Mouse (Mus musculus): ENCODE data around the gene Akirin1.

- no peak for TF ChIP-seq POLR2A (IDR thresholded peaks at IDR 0.05; ENCODE audit: low read depth, low read length)
- no peak for TF ChIP-seq CHD1 (IDR thresholded peaks at IDR 0.05; ENCODE audit: low read depth, low read length)
- no peak for TF ChIP-seq USF1 (IDR thresholded peaks at IDR 0.05; ENCODE audit: low read depth, low read length)
- no peak for TF ChIP-seq CTCF (conservative IDR thresholded peaks at IDR 0.05 in 1 of 2, IDR thresholded peaks at IDR 0.05 in 1 of 2; ENCODE audit: low read depth in 2 of 2, low read length in 2 of 2)
- TF ChIP-seq TCF12 (IDR thresholded peaks at IDR 0.05; ENCODE audit: low read depth, low read length) = no peak
Measured at GRCm38 (mm10) chr4:123686368-123687024, 63.6 kb downstream of the Akirin1 start.

All from CH12.LX (cell line).